Mouse (Mus musculus) megakaryocyte, embryonic 14.5 days (primary cell): ENCODE measurements around the gene 1700016H13Rik. TPM values are rescaled to one million over a fixed set of nuclear protein-coding genes. Genes with fewer than 3 reads are reported as not detected.

Source experiments
- H3K27me3 ChIP-seq: replicated peaks from 2 replicates; pipeline ENCODE3; 2012; ENCODE audit warnings: inconsistent platforms
- H3K36me3 ChIP-seq: replicated peaks from 2 replicates; pipeline ENCODE3; 2012; ENCODE audit warnings: low read length, inconsistent platforms, mixed read lengths
- H3K4me1 ChIP-seq: 2 replicates; pipeline ENCODE4 v1.6.1; 2012; ENCODE audit warnings: inconsistent platforms
- H3K4me3 ChIP-seq: replicated peaks from 2 replicates; pipeline ENCODE3; 2012; ENCODE audit warnings: moderate library complexity, mild to moderate bottlenecking, inconsistent platforms
- H3K9me3 ChIP-seq: 2 replicates; pipeline ENCODE4 v1.6.1; 2012; ENCODE audit warnings: inconsistent platforms
- FLI1 ChIP-seq: IDR thresholded peaks from 2 replicates; pipeline ENCODE4 v1.6.1; 2012; ENCODE audit warnings: low read length, inconsistent platforms, mixed read lengths
- GATA1 ChIP-seq: IDR thresholded peaks from 3 replicates; pipeline ENCODE4 v1.6.1; 2012; ENCODE audit warnings: mixed read lengths, low read length, inconsistent platforms, borderline replicate concordance
- polyA plus RNA-seq: library from polyadenylated mRNA; stranded (reverse); fragments of >175 nt; gene quantifications from 2 replicates; pipeline ENCODE4 v1.2.3, GENCODE M21; 2012; ENCODE audit warnings: low replicate concordance; ENCODE audit not compliant: insufficient read depth

Gene 1700016H13Rik
- polyA plus RNA-seq, 1 experiment, result not detected

DNA sequence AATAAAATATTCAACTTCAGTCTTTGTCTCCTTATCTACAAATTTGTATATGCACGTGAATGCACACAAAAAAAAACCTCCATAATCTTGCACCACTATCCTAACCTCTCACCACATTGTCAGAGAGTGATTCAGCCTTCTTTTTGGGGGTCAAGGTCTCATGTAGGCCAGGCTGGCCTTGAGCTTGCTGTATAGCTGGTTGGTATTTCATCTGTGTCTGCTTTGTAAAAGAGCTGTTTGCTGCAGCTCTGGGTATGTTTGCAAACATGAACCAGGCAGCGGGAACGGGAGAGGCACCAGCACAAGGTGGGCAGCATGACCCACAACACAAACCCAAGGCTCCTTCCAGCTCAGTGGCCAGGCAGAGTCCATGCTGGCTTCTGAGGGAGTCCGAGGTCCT is 17.8 kb upstream of the 1700016H13Rik start:
- Histone ChIP-seq H3K4me3 (no peak overlapping the region), H3K9me3 (no peaks in the 10 kb centered on the region), H3K27me3 (peaks cover 18% of the 10 kb centered on the region), H3K36me3 (no peaks in the 10 kb centered on the region), H3K4me1 (0 out of 2 replicates have a peak, but pooled peaks cover 7% of the 10 kb centered on the region)
- TF ChIP-seq FLI1 (no peak), GATA1 (no peak)

DNA sequence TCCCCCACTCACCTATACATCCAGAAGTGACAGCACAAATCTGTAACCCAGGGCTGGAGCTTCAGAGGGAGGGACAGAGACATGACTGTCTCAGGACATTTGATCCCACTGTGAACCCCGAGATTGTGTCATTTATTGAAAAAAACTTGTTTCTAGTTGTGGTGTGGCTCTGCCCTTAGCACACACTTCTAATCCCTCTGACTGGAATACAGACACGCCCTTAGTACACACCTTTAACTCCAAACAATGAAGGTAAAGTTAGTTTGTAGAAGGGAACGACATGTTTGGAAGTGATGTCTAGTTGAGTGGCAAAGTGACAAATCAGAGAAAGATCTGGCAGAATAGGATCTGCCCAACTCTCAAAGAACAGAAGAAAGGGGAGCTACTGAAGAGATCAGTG is 16.0 kb upstream of the 1700016H13Rik start:
- no peaks in the 10 kb centered on the region for H3K9me3 ChIP-seq
- no peak overlapping the region for H3K4me3 ChIP-seq
- peaks cover 19% of the 10 kb centered on the region for H3K27me3 ChIP-seq
- no peak for TF ChIP-seq FLI1
- no peak for TF ChIP-seq GATA1
- no peaks in the 10 kb centered on the region for H3K36me3 ChIP-seq
- H3K4me1 ChIP-seq, result 0 out of 2 replicates have a peak, but pooled peaks cover 7% of the 10 kb centered on the region

DNA sequence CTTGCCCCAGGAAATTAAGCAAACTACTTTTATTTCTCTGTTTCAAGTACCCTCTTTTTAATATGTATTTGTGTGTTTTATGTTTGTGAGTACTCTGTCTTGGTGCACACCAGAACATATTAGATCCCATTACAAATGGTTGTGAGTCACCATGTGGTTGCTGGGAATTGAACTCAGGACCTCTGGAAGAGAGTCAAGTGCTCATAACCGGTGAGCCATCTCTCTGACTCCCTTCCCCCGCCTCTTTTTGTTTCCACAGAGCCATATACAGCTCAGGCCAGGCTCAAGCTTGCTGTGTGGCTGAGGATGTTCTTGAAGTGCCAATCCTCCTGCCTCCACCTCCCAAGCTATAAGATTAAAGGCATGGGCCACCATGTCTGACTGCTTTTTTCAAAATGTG is 10.1 kb upstream of the 1700016H13Rik start:
- H3K9me3 ChIP-seq, result no peaks in the 10 kb centered on the region
- 0 out of 2 replicates have a peak, but pooled peaks cover 7% of the 10 kb centered on the region for H3K4me1 ChIP-seq
- H3K4me3 ChIP-seq, result no peak overlapping the region
- H3K27me3 ChIP-seq, result peaks cover 17% of the 10 kb centered on the region
- TF ChIP-seq FLI1 (no peak), GATA1 (no peak)
- H3K36me3 ChIP-seq, result no peaks in the 10 kb centered on the region

- no peaks in the 10 kb centered on the region for H3K36me3 ChIP-seq
- 0 out of 2 replicates have a peak, but pooled peaks cover 7% of the 10 kb centered on the region for H3K4me1 ChIP-seq
- peaks cover 20% of the 10 kb centered on the region for H3K27me3 ChIP-seq
- no peaks in the 10 kb centered on the region for H3K9me3 ChIP-seq
- no peak overlapping the region for H3K4me3 ChIP-seq
- TF ChIP-seq FLI1 (no peak), GATA1 (no peak)
Measured at GRCm38 (mm10) chr5:103664932-103665331, 9.1 kb upstream of the 1700016H13Rik start.

- TF ChIP-seq GATA1, result no peak
- peaks cover 23% of the 10 kb centered on the region for H3K27me3 ChIP-seq
- peaks cover 3% of the 10 kb centered on the region; the same call in 1 of the 2 replicates for H3K9me3 ChIP-seq
- H3K4me3 ChIP-seq, result no peak overlapping the region
- H3K36me3 ChIP-seq, result no peaks in the 10 kb centered on the region
- peaks cover 20% of the 10 kb centered on the region for H3K4me1 ChIP-seq
Measured at GRCm38 (mm10) chr5:103659571-103659970, 3.8 kb upstream of the 1700016H13Rik start.

DNA sequence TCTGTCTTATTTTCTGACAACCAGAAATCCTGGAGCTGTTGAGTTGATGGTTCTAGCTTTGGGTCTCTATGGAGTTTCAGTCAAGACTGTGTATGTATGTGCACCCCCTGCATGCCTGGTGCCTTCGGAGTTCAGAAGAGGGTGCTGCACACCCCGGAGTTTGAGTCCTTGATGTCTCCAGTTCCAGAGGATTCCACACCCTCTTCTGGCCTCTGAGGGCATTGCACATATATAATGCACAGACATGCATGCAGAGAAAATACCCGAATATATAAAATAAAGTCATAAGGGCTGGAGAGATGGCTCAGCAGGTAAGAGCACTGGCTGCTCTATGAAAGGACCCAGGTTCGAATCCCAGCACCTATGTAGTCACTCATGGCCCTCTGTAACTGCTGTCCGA is 3.1 kb upstream of the 1700016H13Rik start:
- H3K4me3 ChIP-seq, result no peak overlapping the region
- peaks cover 20% of the 10 kb centered on the region for H3K4me1 ChIP-seq
- peaks cover 26% of the 10 kb centered on the region for H3K27me3 ChIP-seq
- H3K36me3 ChIP-seq, result no peaks in the 10 kb centered on the region
- peaks cover 3% of the 10 kb centered on the region; the same call in 1 of the 2 replicates for H3K9me3 ChIP-seq
- TF ChIP-seq FLI1, result no peak
- TF ChIP-seq GATA1, result no peak

DNA sequence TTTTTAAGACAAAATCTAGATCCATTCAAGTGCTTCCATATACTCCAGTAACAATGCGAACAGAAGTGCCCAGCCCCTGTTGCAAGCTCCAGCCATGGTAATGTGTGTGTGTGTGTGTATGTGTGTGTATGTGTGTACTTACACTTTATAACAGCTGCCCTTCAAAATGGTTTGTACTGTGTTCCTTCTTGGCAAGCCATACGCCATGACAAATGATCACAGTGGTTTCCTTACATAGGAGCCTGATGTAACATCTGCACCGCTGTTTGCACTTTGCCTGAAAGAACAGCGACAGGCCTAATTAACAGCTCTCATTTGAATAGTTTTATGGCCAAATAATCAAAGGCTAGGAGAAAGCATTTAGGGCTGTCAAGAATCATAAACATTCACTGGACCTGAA is 1.0 kb downstream of the 1700016H13Rik start:
- Histone ChIP-seq H3K27me3 (peaks cover 19% of the 10 kb centered on the region), H3K36me3 (no peaks in the 10 kb centered on the region), H3K9me3 (peaks cover 5% of the 10 kb centered on the region; the same call in 1 of the 2 replicates), H3K4me3 (peak overlapping the region; percentile 93), H3K4me1 (peaks cover 24% of the 10 kb centered on the region)
- TF ChIP-seq FLI1, result no peak
- TF ChIP-seq GATA1, result no peak

GRCm38 (mm10) chr5:103654225-103654624 is 1.6 kb downstream of the 1700016H13Rik start:
- H3K4me1 ChIP-seq, result peaks cover 24% of the 10 kb centered on the region
- H3K27me3 ChIP-seq, result peaks cover 19% of the 10 kb centered on the region
- no peak overlapping the region for H3K4me3 ChIP-seq
- TF ChIP-seq GATA1, result no peak
- no peak for TF ChIP-seq FLI1
- no peaks in the 10 kb centered on the region for H3K36me3 ChIP-seq
- peaks cover 5% of the 10 kb centered on the region; the same call in 1 of the 2 replicates for H3K9me3 ChIP-seq

- no peak overlapping the region for H3K4me3 ChIP-seq
- no peak for TF ChIP-seq FLI1
- TF ChIP-seq GATA1, result no peak
- no peaks in the 10 kb centered on the region for H3K36me3 ChIP-seq
- no peaks in the 10 kb centered on the region for H3K27me3 ChIP-seq
- peaks cover 27% of the 10 kb centered on the region for H3K4me1 ChIP-seq
- peaks cover 3% of the 10 kb centered on the region; the same call in 1 of the 2 replicates for H3K9me3 ChIP-seq
Measured at GRCm38 (mm10) chr5:103647320-103647719, 8.5 kb downstream of the 1700016H13Rik start.

DNA sequence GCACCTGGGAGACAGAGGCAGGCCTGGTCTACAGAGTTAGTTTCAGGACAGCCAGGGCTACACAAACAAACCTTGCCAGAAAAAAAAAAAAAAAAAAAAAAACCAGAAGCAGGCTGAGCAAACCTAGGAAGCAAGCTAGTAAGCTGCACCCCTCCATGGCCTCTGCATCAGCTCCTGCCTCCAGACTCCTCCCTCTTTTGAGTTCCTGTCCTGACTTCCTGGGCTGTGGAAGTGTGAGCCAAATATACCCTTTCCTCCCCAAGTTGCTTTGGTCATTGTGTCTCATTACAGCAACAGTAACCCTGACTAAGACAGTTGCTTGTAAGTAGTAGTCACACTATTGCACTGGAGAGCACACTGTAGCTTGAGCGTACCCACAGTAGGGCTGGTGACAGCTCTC is 11.6 kb downstream of the 1700016H13Rik start:
- no peaks in the 10 kb centered on the region for H3K36me3 ChIP-seq
- H3K9me3 ChIP-seq, result no peaks in the 10 kb centered on the region
- peaks cover 3% of the 10 kb centered on the region for H3K27me3 ChIP-seq
- peaks cover 31% of the 10 kb centered on the region for H3K4me1 ChIP-seq
- peak overlapping the region; percentile 62 for H3K4me3 ChIP-seq
- TF ChIP-seq GATA1 (no peak), FLI1 (no peak)
